Mouse (Mus musculus) cerebellum, adult 2 months (tissue): ENCODE results near the gene Maml3. TPM values are rescaled to one million over a fixed set of nuclear protein-coding genes. Genes with fewer than 3 reads are reported as not detected.

Experiments
- DNase-seq, 2 experiments: peaks; one replicate each; pipeline ENCODE4 v3.0.0; 2021
- H3K27ac ChIP-seq: fragments of 200-500 bp; 2 replicates; pipeline ENCODE4 v1.5.1; 2012; ENCODE audit warnings: low read length, control low read depth, inconsistent platforms; ENCODE audit not compliant: insufficient read depth
- H3K27me3 ChIP-seq: fragments of 200-500 bp; 2 replicates; pipeline ENCODE4 v1.6.1; 2012; ENCODE audit warnings: inconsistent platforms, mild to moderate bottlenecking, low read length, moderate library complexity; ENCODE audit not compliant: control insufficient read depth, insufficient read depth
- H3K4me1 ChIP-seq: fragments of 200-500 bp; 2 replicates; pipeline ENCODE4 v1.6.1; 2011; ENCODE audit warnings: low read length; ENCODE audit not compliant: control insufficient read depth, insufficient read depth
- H3K4me3 ChIP-seq: fragments of 200-500 bp; replicated peaks from 2 replicates; pipeline ENCODE3; 2011; ENCODE audit warnings: mild to moderate bottlenecking, low read depth, low read length, control low read depth; ENCODE audit not compliant: insufficient read depth
- CTCF ChIP-seq: fragments of 200-500 bp; IDR thresholded peaks from 2 replicates; pipeline ENCODE4 v1.5.1; 2011; ENCODE audit warnings: low read depth, mild to moderate bottlenecking, control low read depth, low read length, moderate library complexity, borderline replicate concordance; ENCODE audit not compliant: insufficient read depth
- POLR2A ChIP-seq: fragments of 200-500 bp; IDR thresholded peaks from 2 replicates; pipeline ENCODE4 v1.6.1; 2011; ENCODE audit warnings: low read length, control low read depth, borderline replicate concordance; ENCODE audit not compliant: insufficient read depth
- WGBS: fragments of 180-500 bp; shearing (Covaris S2); methylation state at CpG from one replicate; pipeline ENCODE4 v1.1.7; 2018; 5-methylcytosine and 5-hydroxymethylcytosine counted together
- polyA plus RNA-seq: library from polyadenylated mRNA; depleted of rRNA; stranded (reverse); fragments of >200 nt; gene quantifications from 2 replicates; pipeline ENCODE4 v1.2.3, GENCODE M21; 2012; rRNA removed

Maml3 gene
- polyA plus RNA-seq, result 6.5 and 7.8 TPM in 2 replicates

GRCm38 (mm10) chr3:52104636-52105151, at the start of gene Maml3:
Gene Maml3 (minus strand): TSS chr3:52105076.
- peak within 1 kb of the TSS; percentile 77 for H3K4me3 ChIP-seq
- WGBS, result 1% methylated on average over 45 of the region's 49 CpGs

GRCm38 (mm10) chr3:52151155-52151554, 46.3 kb upstream of the Maml3 start:
- no peak for DNase-seq
- 34% methylated on average over 3 of the region's 3 CpGs for WGBS
- Histone ChIP-seq H3K4me1 (no peaks in the 10 kb centered on the region), H3K27ac (no peak overlapping the region), H3K27me3 (no peaks in the 10 kb centered on the region), H3K4me3 (no peak overlapping the region)
- TF ChIP-seq POLR2A (no peak), CTCF (no peak)

More at GRCm38 (mm10) chr3:52104636-52105151, at the start of gene Maml3:
- Histone ChIP-seq H3K27ac (peak within 1 kb of the TSS; percentile 72), H3K4me1 (no peaks in the 10 kb centered on the region; the same call in 1 of the 2 replicates), H3K27me3 (no peaks in the 10 kb centered on the region)
- TF ChIP-seq CTCF, result no peak
- TF ChIP-seq POLR2A, result peak; percentile 75
- DNase-seq, result peak; percentile 94

GRCm38 (mm10) chr3:52148301-52148700, 43.4 kb upstream of the Maml3 start:
- Histone ChIP-seq H3K4me1 (no peaks in the 10 kb centered on the region), H3K4me3 (no peak overlapping the region), H3K27ac (no peak overlapping the region), H3K27me3 (no peaks in the 10 kb centered on the region)
- no peak for DNase-seq
- no peak for TF ChIP-seq CTCF
- TF ChIP-seq POLR2A, result no peak
- WGBS, result 75% methylated on average over 4 of the region's 4 CpGs

- Histone ChIP-seq H3K4me1 (peaks cover 5% of the 10 kb centered on the region; the same call in 1 of the 2 replicates), H3K27ac (no peak overlapping the region), H3K4me3 (no peak overlapping the region), H3K27me3 (no peaks in the 10 kb centered on the region)
- TF ChIP-seq CTCF (no peak), POLR2A (no peak)
- no peak for DNase-seq
- WGBS, result 88% methylated on average over 12 of the region's 12 CpGs
Observed at GRCm38 (mm10) chr3:52144776-52145460, 40.0 kb upstream of the Maml3 start.

DNA sequence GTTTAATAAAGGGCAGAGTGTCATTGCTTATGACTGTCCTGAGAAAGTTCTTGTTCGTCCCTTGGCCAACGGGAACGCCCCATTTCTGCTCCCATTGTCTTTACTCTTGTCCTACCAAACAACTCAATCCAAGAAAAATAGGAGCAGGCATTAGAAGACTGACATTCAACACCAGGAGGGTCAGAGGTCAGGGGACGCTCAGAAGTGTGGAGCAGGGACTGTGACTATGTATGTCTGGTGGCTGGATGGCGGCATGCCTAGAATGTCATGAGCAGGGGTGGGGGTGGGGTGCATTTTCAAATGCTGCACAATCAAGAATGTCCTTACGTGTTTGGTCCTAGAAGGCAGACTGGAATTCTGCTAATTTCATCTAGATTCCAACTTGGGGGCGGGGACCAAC, 38.1 kb upstream of the Maml3 start:
- Histone ChIP-seq H3K27ac (no peak overlapping the region), H3K4me3 (no peak overlapping the region), H3K4me1 (peaks cover 8% of the 10 kb centered on the region; the same call in 1 of the 2 replicates), H3K27me3 (no peaks in the 10 kb centered on the region)
- TF ChIP-seq POLR2A (no peak), CTCF (no peak)
- DNase-seq, result no peak
- 74% methylated on average over 7 of the region's 7 CpGs for WGBS

GRCm38 (mm10) chr3:52140162-52140561, 35.3 kb upstream of the Maml3 start:
- no peak overlapping the region for H3K27ac ChIP-seq
- 18% methylated on average over 16 of the region's 16 CpGs for WGBS
- H3K4me1 ChIP-seq, result peaks cover 8% of the 10 kb centered on the region; the same call in 1 of the 2 replicates
- H3K4me3 ChIP-seq, result no peak overlapping the region
- peak; percentile 72 to 81 for DNase-seq
- H3K27me3 ChIP-seq, result no peaks in the 10 kb centered on the region
- TF ChIP-seq POLR2A, result no peak
- no peak for TF ChIP-seq CTCF

GRCm38 (mm10) chr3:52125421-52125820, 20.5 kb upstream of the Maml3 start:
- Histone ChIP-seq H3K4me3 (no peak overlapping the region), H3K27me3 (no peaks in the 10 kb centered on the region), H3K27ac (no peak overlapping the region), H3K4me1 (no peaks in the 10 kb centered on the region)
- TF ChIP-seq POLR2A, result no peak
- no peak for DNase-seq
- 58% methylated on average over 3 of the region's 3 CpGs for WGBS

- H3K4me3 ChIP-seq, result no peak overlapping the region
- H3K27me3 ChIP-seq, result no peaks in the 10 kb centered on the region
- DNase-seq, result no peak
- WGBS, result 43% methylated on average over 4 of the region's 4 CpGs
- no peak overlapping the region for H3K27ac ChIP-seq
- no peaks in the 10 kb centered on the region for H3K4me1 ChIP-seq
- no peak for TF ChIP-seq POLR2A
- TF ChIP-seq CTCF, result no peak
Observed at GRCm38 (mm10) chr3:52120858-52121257, 16.0 kb upstream of the Maml3 start.
